Mouse (Mus musculus) bone marrow macrophage, adult 2 months (primary cell): ENCODE measurements around the gene Map3k7.

Source experiments
- CTCF ChIP-seq: IDR thresholded peaks from 2 replicates; pipeline ENCODE4 v1.5.1; 2012; ENCODE audit warnings: low read depth, mild to moderate bottlenecking, low read length, moderate library complexity
- POLR2A ChIP-seq: IDR thresholded peaks from 2 replicates; pipeline ENCODE4 v1.6.1; 2012; ENCODE audit warnings: mild to moderate bottlenecking, low read depth, low read length, borderline replicate concordance

DNA sequence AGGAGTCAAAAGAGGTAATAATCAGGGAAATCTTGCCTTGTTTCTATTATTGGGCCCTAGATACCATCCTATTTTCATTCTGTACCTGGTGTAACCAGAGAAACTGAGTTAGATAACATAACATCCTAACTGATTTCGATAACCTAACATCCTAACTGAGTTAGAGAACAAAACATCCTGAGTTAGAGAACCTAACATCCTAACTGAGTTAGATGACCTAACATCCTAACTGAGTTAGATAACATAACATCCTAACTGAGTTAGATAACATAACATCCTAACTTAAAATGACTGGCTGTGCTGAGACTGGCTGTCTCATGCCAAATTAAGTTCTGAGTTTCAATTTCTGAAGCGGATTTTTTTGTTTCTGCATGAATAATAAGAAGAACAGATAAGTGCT, 20.9 kb upstream of the Map3k7 start:
- TF ChIP-seq CTCF (no peak), POLR2A (no peak)
